11 mouse cellular contexts compared by ENCODE assay signal in genomic region chr2:34031421-34031820, GRCm38 (mm10).
DNase-seq lines count a peak whose midpoint lies in the region; ATAC-seq and TF ChIP-seq lines count a peak whose summit lies in the region.
"Had no signal": no experiment of that assay in that cellular context is flagged by ENCODE, and none has a peak within 500 bp of the region (broad histone marks: within the 10 kb centered on the region; RNA-seq: fewer than 3 reads in every experiment).

No protein-coding gene starts in this region.

- peaks cover 50% of the 10 kb centered on the region for H3K4me1 ChIP-seq in forebrain, embryonic 10.5 days
- peaks cover 29% of the 10 kb centered on the region for H3K4me1 ChIP-seq in forebrain, embryonic 16.5 days (replicated peaks; ENCODE audit: control insufficient read depth, insufficient read depth, low read length)
- peaks cover 20% of the 10 kb centered on the region for H3K4me1 ChIP-seq in lung, embryonic 16.5 days (replicated peaks; ENCODE audit: control insufficient read depth, insufficient read depth, low read length)
- H3K4me1 ChIP-seq in lung, adult 2 months (ENCODE audit: control insufficient read depth, insufficient read depth, low read length): no peaks in the 10 kb centered on the region; the same call in 1 of the 2 replicates
- peaks cover 28% of the 10 kb centered on the region for H3K4me1 ChIP-seq in hindbrain, embryonic 16.5 days (ENCODE audit: control insufficient read depth, insufficient read depth, low read depth, low read length)
- peaks cover 19% of the 10 kb centered on the region for H3K4me1 ChIP-seq in neural tube, embryonic 14.5 days (ENCODE audit: control insufficient read depth, insufficient read depth, low read length)

- peaks cover 52% of the 10 kb centered on the region for H3K27me3 ChIP-seq in forebrain, embryonic 10.5 days (ENCODE audit: poor library complexity, severe bottlenecking)
- no peaks in the 10 kb centered on the region for H3K27me3 ChIP-seq in forebrain, embryonic 16.5 days (replicated peaks; ENCODE audit: control insufficient read depth, insufficient read depth, low read length)
- H3K27me3 ChIP-seq in lung, embryonic 16.5 days (ENCODE audit: control insufficient read depth, insufficient read depth, low read depth, low read length): no peaks in the 10 kb centered on the region
- no peaks in the 10 kb centered on the region for H3K27me3 ChIP-seq in hindbrain, embryonic 16.5 days (replicated peaks; ENCODE audit: control insufficient read depth, insufficient read depth, low read length)
- no peaks in the 10 kb centered on the region for H3K27me3 ChIP-seq in neural tube, embryonic 14.5 days (ENCODE audit: control insufficient read depth, insufficient read depth, low read length)

- no peak for TF ChIP-seq POLR2A in lung, adult 2 months (IDR thresholded peaks at IDR 0.05; ENCODE audit: borderline replicate concordance, extremely low read depth, low read depth, low read length)

- no peak overlapping the region for H3K4me3 ChIP-seq in forebrain, embryonic 10.5 days
- H3K4me3 ChIP-seq in forebrain, embryonic 16.5 days (replicated peaks; ENCODE audit: low read length): no peak overlapping the region
- no peak overlapping the region for H3K4me3 ChIP-seq in lung, embryonic 16.5 days (ENCODE audit: low read length)
- no peak overlapping the region for H3K4me3 ChIP-seq in lung, adult 2 months (replicated peaks; ENCODE audit: extremely low read depth, low read depth, low read length)
- H3K4me3 ChIP-seq in hindbrain, embryonic 16.5 days (ENCODE audit: low read length): no peak overlapping the region
- H3K4me3 ChIP-seq in neural tube, embryonic 14.5 days (ENCODE audit: low read depth, low read length): no peak overlapping the region
- H3K4me3 ChIP-seq: heart, adult 2 months; limb, embryonic 15.5 days had no signal

- no peak for ATAC-seq in forebrain, embryonic 16.5 days
- no peak for ATAC-seq in lung, embryonic 16.5 days (ENCODE audit: low read depth)
- no peak for ATAC-seq in hindbrain, embryonic 16.5 days
- no peak for ATAC-seq in neural tube, embryonic 14.5 days (ENCODE audit: low read depth)

- no peaks in the 10 kb centered on the region for H3K36me3 ChIP-seq in forebrain, embryonic 10.5 days (replicated peaks)
- H3K36me3 ChIP-seq in forebrain, embryonic 16.5 days (ENCODE audit: control insufficient read depth, insufficient read depth): no peaks in the 10 kb centered on the region
- no peaks in the 10 kb centered on the region for H3K36me3 ChIP-seq in lung, embryonic 16.5 days (ENCODE audit: control insufficient read depth, insufficient read depth, low read length)
- H3K36me3 ChIP-seq in hindbrain, embryonic 16.5 days (ENCODE audit: control insufficient read depth, insufficient read depth, low read length): no peaks in the 10 kb centered on the region
- H3K36me3 ChIP-seq in neural tube, embryonic 14.5 days (ENCODE audit: control insufficient read depth, insufficient read depth, low read length): no peaks in the 10 kb centered on the region
- H3K36me3 ChIP-seq: limb, embryonic 15.5 days had no signal

- H3K9me3 ChIP-seq in forebrain, embryonic 10.5 days: no peaks in the 10 kb centered on the region
- H3K9me3 ChIP-seq in forebrain, embryonic 16.5 days (ENCODE audit: control insufficient read depth, low read length): no peaks in the 10 kb centered on the region
- H3K9me3 ChIP-seq in lung, embryonic 16.5 days (ENCODE audit: control insufficient read depth, low read length): no peaks in the 10 kb centered on the region
- no peaks in the 10 kb centered on the region for H3K9me3 ChIP-seq in hindbrain, embryonic 16.5 days (ENCODE audit: control insufficient read depth, low read length)
- H3K9me3 ChIP-seq in neural tube, embryonic 14.5 days (ENCODE audit: control insufficient read depth, low read length): no peaks in the 10 kb centered on the region
- H3K9me3 ChIP-seq: limb, embryonic 15.5 days had no signal

- H3K4me2 ChIP-seq in forebrain, embryonic 16.5 days (ENCODE audit: low read length): no peak overlapping the region
- peak overlapping the region; percentile 32 for H3K4me2 ChIP-seq in lung, embryonic 16.5 days (ENCODE audit: low read depth, low read length)
- no peak overlapping the region for H3K4me2 ChIP-seq in hindbrain, embryonic 16.5 days (ENCODE audit: low read length)
- no peak overlapping the region for H3K4me2 ChIP-seq in neural tube, embryonic 14.5 days (ENCODE audit: low read depth, low read length)
- H3K4me2 ChIP-seq: limb, embryonic 15.5 days had no signal

- TF ChIP-seq CTCF in lung, adult 2 months (IDR thresholded peaks at IDR 0.05; ENCODE audit: insufficient read depth, low read length): no peak

- H3K27ac ChIP-seq in forebrain, embryonic 10.5 days: 0 out of 2 replicates have a peak overlapping the region, but pooled peaks have one; percentile 58
- no peak overlapping the region for H3K27ac ChIP-seq in forebrain, embryonic 16.5 days (ENCODE audit: low read length)
- peak overlapping the region; percentile 72 for H3K27ac ChIP-seq in lung, embryonic 16.5 days (ENCODE audit: low read length)
- H3K27ac ChIP-seq in hindbrain, embryonic 16.5 days (ENCODE audit: low read depth, low read length): peak overlapping the region; percentile 21; the same call in 1 of the 2 replicates
- peak overlapping the region; percentile 1; the same call in 1 of the 2 replicates for H3K27ac ChIP-seq in neural tube, embryonic 14.5 days (ENCODE audit: low read depth, low read length)
- H3K27ac ChIP-seq: heart, adult 2 months; limb, embryonic 15.5 days had no signal

- no peak for DNase-seq in forebrain, embryonic 10.5 days (ENCODE audit: extremely low spot score, low spot score)
- no peak for DNase-seq in lung, adult 2 months
- DNase-seq in left cerebral cortex, adult 18-20 months (ENCODE audit: low spot score in 2 of 2): no peak
- DNase-seq in adrenal gland, postnatal 25 days: no peak
- DNase-seq: cerebellum, postnatal 10 days had no signal

- WGBS in forebrain, embryonic 10.5 days: 20% methylated on average over 7 of the region's 7 CpGs
- WGBS in forebrain, embryonic 16.5 days: 17% methylated on average over 7 of the region's 7 CpGs
- whole genome bisulfite sequencing in lung, embryonic 16.5 days: 17% methylated on average over 7 of the region's 7 CpGs
- 14% methylated on average over 7 of the region's 7 CpGs for WGBS in lung, adult 2 months
- WGBS in hindbrain, embryonic 16.5 days: 23% methylated on average over 7 of the region's 7 CpGs
- 29% methylated on average over 7 of the region's 7 CpGs for WGBS in neural tube, embryonic 14.5 days

- H3K9ac ChIP-seq in forebrain, embryonic 16.5 days (replicated peaks; ENCODE audit: low read depth, low read length): no peak overlapping the region
- H3K9ac ChIP-seq in lung, embryonic 16.5 days (ENCODE audit: low read length): no peak overlapping the region
- no peak overlapping the region for H3K9ac ChIP-seq in hindbrain, embryonic 16.5 days (ENCODE audit: low read depth, low read length)
- H3K9ac ChIP-seq in neural tube, embryonic 14.5 days (replicated peaks; ENCODE audit: low read depth, low read length): no peak overlapping the region
- H3K9ac ChIP-seq: limb, embryonic 15.5 days had no signal
